Mouse (Mus musculus): ENCODE measurements around the gene Ppip5k1.
A peak's percentile ranks its signal among the peaks of the same experiment; 100 is the strongest.

Ppip5k1 gene

DNA sequence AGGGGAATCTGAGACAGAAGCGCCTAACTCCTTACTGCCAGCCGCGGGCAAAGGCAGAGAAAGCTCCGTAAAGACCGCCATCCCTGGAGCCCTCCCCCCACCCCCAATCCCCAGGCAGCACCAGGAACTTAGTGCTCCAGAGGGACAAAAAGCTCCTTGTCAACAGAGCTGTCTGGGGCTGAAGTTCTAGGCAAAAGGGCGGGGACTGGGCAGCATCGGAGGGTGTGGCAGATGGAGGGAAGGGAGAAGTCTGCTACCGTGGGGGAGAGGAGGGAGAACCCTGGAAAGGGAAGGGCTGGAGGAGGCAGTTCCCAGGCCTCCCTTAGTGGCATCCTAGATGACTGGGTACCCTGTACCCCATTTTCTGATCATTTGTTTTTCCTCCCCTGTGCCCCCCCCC is 57.1 kb downstream of the Ppip5k1 start:
- DNase-seq = peak; percentile 52

DNA sequence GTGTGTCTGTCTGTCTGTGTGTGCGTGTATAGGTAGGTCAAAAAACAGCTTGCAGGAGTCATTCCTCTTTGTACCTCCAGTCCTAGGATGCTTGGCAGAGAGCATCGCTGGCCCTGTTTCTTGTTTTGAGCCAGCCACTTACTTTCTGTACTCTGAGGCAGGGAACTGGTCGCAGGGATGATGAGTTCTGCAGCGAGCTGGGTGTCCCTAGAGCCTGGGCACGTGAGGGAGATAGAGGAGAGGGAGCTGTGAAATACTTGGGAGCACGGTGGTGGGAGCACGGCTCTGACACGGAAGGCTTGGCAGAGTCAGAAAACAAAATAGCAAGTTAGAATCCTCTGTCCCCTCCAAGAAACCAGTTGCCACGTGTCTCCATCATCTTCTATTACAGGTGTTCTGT is 57.5 kb downstream of the Ppip5k1 start:
- peak; percentile 9 for DNase-seq

DNA sequence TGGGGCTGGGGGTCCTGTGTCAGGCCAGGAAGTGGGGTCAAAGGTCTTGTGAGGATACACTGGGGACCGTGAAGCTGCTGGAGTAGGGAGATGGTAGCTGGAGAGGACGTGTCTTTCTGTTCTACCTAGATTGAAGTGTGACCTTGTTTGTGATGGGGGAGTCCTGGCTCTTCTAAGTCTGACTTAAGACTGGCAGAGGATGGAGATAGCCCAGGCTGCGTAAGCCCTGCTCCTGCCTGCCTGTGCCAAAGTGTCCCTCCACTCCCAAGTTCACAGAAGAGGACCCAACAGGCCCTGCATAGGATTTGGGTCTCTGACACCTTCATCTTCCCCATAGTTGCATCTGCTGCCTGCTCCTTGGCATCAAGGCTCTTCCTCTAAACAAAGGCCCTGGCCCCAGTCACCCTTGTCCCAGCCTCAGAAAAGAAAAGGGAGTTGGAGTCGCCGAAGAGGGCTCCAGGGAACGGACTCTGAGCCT is 58.4 kb downstream of the Ppip5k1 start:
- no peak for DNase-seq

DNA sequence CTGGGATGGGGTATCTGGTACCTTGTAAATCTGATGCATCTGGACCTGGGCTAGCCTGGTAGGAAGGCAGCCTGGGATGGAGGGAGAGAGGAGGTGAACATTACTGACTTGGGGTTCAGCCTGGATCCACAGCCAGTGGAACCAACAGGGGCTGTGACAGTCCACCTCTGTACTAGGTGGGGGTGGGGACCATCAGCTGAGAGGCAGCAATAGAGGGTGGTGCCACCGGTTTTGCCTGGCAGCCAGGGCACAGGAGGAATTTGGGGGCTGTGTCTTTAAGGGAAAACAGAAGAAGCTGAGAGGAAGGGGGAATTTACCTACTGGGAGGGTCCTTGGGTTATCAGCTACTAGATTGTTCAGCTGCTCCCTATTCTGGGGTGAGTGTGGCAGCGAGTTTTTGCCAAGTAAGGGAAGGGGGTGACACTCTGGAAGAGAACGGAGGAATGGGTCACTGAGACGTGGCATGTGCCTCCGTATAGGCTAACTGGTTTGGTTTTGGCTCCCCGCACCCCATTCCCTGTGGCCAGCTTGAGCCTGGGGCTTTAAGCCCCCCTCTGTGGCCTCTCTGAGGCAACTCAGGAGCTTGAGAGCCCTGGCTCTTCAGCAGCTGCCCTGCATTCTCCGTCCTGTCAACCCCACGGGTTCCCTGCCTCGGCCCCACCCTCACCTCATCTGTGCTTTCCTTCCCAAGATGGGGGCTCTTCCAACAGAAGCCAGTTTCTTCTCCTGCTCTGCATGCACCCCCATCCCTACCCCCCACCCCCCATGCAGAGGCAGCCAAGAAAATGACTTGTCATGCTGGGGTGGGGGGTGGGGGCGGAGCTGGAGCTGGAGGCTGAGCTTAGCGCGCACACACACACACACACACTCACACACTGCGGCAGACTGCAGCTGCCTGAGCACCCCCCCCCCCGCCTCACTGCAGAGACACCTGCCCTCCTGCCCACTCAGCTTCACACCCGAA is 59.3 kb downstream of the Ppip5k1 start:
- peak; percentile 58 for DNase-seq

DNA sequence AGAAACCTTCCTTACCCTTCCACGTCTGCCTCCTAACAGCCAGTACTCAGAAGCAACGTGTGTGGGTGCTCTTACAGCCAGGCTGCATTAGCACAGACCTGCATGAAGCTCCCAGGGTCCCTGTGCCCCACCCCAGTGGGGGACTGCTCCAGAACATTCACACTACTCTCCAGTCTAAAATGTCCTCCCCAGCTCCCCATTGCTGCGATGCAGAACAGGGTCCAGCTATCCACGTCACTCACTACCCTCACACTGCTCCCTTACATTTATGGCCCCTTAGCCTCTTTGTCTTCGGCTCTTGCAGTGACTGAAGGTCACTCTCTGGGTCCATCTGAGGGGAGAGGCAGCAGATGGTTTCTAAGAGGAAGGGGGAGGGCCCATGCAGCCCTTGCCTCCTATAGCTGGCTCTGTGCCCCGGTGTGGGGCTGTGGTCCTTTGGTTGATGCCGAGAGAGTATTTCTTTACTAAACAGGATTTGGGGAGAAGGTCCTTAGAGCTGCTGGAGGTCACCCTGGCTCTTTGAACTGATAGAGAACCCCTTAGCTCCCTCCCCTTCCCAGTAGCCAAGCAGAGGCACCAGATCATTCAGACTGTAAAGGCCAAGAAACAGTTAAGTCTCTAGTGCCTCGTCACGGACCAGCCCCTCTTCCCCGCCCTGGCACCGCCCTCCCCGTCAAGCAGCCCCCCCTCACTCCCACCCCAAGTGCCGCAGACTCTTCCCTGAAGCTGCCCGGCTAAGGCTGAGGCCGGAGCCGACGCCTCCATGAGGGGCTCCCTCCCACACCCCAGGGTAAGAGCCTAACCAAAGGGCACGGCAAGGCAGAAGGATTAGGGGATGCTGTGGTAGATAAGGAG is 60.2 kb downstream of the Ppip5k1 start:
- peak; percentile 76 for DNase-seq

DNA sequence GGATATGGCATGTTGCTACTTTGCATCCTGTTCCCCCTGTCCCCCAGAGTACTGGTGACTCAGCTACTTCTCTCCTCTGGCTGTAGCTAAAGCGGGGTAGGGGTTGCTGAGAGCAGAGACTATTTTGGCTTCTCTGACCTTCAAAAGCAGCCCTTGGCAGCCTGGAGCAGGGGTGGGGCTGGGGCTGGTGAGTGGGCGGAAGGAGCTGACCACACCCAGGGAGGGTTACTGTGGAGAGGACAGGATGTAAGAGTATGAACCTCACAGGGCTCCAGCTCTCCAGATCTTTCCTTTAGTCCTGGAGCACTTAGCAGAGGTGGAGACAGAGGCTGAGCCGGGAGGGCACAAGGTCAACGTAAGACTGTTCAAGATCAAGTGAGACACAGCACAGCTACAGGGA is 61.0 kb downstream of the Ppip5k1 start:
- peak; percentile 25 for DNase-seq

DNA sequence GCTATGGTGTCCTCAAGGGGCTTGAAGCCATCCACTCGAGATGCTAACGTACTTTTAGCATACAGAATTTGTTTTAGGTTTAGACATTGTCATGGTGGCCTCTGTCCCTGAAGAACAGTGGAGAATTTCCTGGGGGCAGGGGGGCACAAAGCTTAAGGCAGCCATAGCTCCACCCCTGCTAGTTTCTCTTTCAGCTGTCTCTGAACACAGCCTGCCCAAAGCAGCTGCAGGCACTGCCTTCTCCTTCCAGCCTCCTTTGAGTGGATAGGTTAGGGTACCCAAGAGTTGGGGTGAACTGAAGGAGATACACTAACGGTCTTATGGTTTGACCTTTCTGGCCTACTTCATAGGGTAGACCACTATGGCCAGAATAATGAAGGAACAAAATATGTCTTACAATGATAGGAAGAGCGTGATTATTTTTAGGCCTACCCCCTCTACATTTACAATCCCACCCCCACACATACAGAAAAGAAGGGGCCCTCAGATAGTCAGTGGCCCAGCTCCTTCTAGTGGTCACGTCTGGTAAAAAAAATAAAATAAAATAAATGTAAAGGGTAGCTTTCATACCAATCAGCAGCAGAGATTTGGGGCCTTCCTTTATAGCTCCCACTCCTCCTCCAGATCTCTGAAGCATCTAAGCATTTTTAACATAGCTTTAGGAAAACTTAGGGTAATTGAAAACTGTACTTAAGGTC is 62.7 kb downstream of the Ppip5k1 start:
- DNase-seq = no peak

DNA sequence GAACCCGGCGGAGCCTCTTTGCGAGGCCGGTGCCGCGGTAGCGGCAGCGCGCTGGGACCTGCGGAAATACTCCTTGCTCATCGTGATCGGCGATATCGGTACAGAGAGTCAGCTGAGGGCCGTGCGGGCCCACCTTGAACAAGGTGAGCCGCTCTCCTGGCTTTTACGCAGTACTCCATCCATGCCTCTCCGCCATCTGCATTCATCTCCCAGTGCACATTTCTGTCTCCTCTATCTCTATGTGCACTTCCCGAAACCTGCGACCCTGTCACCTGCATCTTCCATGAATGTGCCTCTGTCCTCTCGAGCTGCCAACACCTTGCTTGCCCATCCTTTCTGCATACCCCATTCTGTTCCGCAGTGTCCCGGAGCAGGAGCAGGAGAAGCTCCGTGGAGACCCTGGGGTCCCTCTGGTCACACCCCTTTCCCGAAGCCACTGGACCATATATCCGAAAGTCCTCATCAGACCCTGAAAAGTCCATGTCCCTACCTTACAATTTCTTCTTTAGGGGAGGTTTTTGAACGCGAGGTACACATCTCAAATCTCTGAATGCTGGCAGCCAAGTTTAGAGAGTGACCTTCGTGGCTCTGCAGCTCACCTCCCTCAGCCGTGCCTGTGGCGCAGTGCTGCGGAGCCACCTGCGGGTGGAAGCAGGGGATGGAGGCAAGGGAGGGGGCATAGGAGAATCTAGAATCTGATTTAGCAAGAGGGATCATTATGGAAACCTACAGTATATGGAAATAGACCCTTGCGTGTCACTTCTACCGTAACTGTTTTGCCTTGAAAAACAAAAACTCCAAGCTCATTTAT is 65.3 kb downstream of the Ppip5k1 start:
- peak; percentile 43 for DNase-seq

DNA sequence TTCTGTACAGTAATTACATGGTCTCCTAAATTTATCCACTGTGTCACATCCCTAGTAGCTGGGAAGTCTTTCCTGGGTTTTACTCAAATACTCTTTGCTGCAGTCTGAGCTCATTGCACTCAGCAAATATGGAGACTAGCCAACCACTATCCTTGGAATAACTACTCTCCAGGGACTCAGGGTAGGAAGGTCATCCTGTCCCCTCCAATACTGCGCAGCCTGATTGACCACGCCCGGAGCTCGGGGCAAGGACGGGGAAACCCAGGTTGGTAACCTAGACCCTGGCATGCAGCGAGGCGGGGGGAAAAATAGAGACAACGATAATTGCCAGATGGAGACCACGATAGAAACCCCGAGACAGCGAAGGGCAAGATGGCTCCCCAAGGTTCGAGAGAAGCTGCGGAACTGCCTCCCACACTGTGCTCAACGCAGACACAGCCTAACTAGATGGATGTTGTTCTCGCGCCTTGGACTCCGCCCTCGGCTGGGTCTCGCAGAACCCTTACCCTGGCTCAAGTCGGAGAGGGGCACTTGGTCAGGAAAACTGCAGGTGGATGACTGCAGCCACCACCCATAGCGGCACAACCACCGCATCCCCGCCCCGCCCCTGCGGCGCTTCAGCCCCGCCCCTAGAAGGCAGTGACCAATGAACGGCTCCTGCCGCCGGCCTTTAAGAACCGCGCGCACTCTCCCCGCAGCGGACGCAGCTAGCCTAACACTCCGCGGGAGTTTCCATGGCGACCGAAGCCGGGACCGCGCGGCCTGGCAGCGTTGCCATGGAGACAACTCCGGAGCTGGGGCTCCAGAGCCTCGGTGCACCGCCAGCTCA is 66.1 kb downstream of the Ppip5k1 start, which contains the start of gene Map1a:
Map1a (plus strand) TSS at position 700 of the 829 bp plus-strand sequence.
- DNase-seq = peak; percentile 99

DNA sequence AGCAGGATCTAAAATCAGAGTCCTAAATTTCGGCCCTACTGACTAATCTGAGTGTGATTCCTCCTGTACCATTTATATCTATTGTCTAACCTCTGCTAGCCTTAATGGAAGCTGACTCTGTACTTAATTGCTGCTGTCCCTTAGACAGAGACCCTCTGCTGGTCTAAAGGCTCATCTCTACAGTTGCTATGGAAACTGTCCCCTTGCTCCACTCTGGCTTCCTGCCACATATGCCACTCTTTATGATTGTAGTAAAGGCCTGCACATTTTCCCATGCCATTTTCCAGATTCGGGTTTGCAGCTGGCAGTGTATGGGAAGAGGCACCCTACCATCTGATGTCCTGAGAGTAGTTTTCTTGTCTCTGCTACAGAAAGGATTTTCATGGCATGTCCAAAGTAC is 67.3 kb downstream of the Ppip5k1 start:
- DNase-seq = no peak

DNA sequence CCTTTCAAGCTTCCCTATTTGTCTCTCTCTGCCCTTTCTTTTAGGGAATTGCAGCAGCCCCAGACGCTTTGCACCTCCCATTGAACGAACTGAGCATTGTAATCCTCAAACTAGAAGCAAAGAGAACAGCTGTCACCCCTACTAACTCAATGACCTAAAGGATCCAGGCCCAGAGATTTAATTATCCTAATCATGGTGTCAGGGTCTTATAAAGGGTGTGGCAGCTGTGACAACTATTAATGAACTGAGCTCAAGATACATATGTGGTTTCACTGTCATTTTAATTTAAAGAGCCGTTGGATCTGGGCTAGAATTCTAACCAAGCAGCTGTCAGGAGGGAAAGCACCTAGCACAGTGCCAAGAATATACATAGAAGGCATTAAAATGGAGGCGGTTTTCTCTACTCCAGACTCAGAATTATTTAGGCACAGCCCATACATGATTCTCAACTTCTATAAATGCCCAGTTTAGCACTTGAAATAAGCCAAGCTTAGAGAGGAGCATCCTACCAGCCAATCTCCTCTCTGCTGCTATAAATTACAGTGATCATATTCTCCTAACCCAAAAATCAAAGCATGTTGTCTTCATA is 83.2 kb downstream of the Ppip5k1 start:
- peak; percentile 13 for DNase-seq

DNA sequence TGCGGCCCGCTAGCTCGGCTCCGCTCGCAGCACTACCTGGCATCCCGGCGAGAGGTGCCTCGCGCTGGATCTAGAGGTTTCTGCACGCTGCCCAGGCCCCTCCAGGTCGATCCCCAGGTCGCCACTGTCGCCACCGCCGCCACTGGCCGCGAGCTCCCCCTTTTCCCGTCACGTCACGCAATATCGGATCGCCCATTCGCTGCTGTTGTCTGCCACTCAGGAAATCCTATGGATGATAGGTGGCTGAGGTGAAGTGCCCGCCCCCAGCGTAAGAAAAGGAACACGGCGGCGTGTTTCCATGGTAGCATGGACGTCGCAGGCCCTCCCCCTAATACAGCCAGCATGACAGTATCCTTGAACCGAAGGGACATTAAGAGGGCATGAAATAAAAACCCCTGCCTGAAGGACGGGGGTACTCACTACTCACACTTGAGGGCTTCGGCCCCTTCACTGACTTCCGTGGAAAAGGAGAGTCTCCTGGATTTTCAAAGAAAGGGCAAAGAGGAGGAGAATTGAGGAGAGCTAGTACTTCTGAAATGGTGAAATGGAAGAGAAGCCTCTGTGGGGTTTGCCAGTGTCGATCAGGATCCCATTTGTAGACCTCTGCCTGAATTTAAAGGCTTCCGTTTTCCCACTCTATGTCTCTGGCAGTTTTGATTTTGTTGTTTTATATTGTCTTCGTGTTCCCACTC is 83.8 kb downstream of the Ppip5k1 start, which contains the start of gene Trp53bp1:
Trp53bp1 (minus strand) TSS at position 172 of the 692 bp plus-strand sequence.
- peak; percentile 96 for DNase-seq

DNA sequence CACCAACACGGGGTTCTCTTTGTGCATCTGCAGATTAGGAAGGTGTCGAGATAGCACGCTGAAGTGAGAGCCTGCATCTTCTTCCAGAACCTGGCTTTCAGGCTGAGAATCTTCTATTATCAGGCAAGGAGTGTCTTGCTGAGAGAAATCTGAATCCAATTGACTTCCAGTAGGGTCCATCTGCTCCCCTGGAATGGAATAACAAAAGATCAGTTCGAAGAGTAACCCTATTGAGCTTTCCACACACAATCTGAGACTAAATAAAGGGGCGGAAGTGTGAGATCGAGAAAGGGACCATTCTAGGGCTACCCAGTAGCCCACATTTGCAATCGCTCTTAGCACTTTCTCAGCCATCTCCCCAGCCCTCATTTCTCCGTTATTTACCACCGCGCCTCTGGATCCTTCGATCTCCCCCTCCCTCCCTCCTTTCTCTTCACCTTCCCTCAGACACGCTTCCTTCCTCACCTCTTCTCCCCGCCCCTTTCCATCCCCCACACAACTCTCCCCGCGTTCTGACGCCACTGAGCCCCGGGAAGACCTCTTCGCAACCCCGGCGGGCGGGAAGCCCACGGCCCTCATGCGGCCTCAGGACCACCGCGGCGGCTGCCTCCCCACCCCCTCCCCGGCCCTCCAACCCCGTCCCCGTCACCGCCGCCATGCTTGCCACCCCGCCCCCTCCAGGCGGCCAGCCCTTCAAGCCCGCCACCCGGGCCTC is 84.5 kb downstream of the Ppip5k1 start:
- peak; percentile 82 for DNase-seq

DNA sequence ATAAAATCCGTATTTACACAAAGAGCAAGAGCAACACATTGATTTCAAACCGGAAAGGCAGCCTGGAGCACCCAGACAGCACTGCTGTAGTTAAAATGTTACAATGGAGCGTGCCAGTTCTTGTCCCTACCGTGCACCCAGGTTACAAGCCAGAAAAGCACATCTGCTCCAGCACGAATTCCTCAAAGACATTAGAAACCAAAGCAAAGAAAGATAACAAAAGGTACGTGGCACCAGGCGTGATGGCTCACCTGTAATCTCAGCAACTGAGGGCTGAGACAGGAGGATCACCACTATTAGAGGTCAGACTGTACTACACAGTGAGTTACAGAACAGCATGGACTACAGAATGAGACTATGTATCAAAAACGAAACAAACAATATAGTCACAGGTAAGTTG is 86.8 kb downstream of the Ppip5k1 start:
- DNase-seq = no peak
